8 mouse cellular contexts compared by ENCODE assay signal in the genomic region with DNA sequence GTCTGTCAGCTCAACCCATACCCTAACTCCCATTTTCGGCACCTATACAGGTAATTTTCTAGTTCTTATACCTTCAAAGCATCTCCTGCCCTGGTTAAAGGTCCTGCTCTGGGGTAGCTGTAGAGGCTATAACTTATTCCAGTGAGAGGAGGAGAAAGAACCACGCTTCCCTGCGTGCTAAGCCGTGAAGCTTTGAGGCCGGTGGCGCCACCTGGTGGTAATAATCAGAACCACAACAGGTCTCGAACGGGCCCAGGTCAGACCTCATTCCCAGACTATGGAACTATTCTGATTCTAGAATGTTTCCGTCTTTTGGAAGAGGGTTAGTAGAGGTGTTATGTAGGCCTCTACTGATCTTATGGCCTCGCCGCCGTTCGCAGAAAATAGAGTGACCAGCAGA. TPM values are rescaled to one million over a fixed set of nuclear protein-coding genes. Genes with fewer than 3 reads are reported as not detected.
DNase-seq lines count a peak whose midpoint lies in the region; ATAC-seq and TF ChIP-seq lines count a peak whose summit lies in the region.

No protein-coding gene starts in this region.

- WGBS in heart, embryonic 11.5 days (ENCODE audit: insufficient replicate concordance), result 22% methylated on average over 13 of the region's 13 CpGs
- WGBS in forebrain, embryonic 16.5 days, result 27% methylated on average over 13 of the region's 13 CpGs
- WGBS in hindbrain, postnatal 0 days, result 24% methylated on average over 13 of the region's 13 CpGs
- WGBS in stomach, embryonic 14.5 days, result 32% methylated on average over 13 of the region's 13 CpGs

- no peak overlapping the region for H3K9ac ChIP-seq in heart, embryonic 11.5 days (ENCODE audit: low read depth, low read length)
- H3K9ac ChIP-seq in forebrain, embryonic 16.5 days (replicated peaks; ENCODE audit: low read depth, low read length), result no peak overlapping the region
- no peak overlapping the region for H3K9ac ChIP-seq in hindbrain, postnatal 0 days (replicated peaks; ENCODE audit: low read length)
- no peak overlapping the region for H3K9ac ChIP-seq in stomach, embryonic 14.5 days (replicated peaks; ENCODE audit: low read depth, low read length)

- H3K27ac ChIP-seq in heart, embryonic 11.5 days (ENCODE audit: low read depth, low read length), result no peak overlapping the region
- no peak overlapping the region for H3K27ac ChIP-seq in forebrain, embryonic 16.5 days (ENCODE audit: low read length)
- H3K27ac ChIP-seq in hindbrain, postnatal 0 days, result no peak overlapping the region
- H3K27ac ChIP-seq in stomach, embryonic 14.5 days (ENCODE audit: low read length), result no peak overlapping the region

- intact Hi-C loops in left cerebral cortex, postnatal 36 days (cut with DNase I), result loop anchor here (1.0 kb wide), 1 partner anchor 92 kb away; no protein-coding TSS in a partner anchor

- ATAC-seq in heart, embryonic 11.5 days (replicated peaks; ENCODE audit: insufficient number of reproducible peaks, low FRiP score, low TSS enrichment), result no peak
- peak; percentile 18; the same call in 1 of the 2 replicates for ATAC-seq in forebrain, embryonic 16.5 days
- peak; percentile 69; the same call in 1 of the 2 replicates for ATAC-seq in hindbrain, postnatal 0 days
- ATAC-seq in stomach, embryonic 14.5 days (ENCODE audit: insufficient number of reproducible peaks, insufficient read depth, low FRiP score, low read depth), result peak; percentile 56; the same call in 1 of the 2 replicates

- H3K9me3 ChIP-seq in heart, embryonic 11.5 days (replicated peaks; ENCODE audit: control insufficient read depth, low read length), result no peaks in the 10 kb centered on the region
- no peaks in the 10 kb centered on the region for H3K9me3 ChIP-seq in forebrain, embryonic 16.5 days (ENCODE audit: control insufficient read depth, low read length)
- H3K9me3 ChIP-seq in hindbrain, postnatal 0 days (ENCODE audit: low read length), result no peaks in the 10 kb centered on the region
- no peaks in the 10 kb centered on the region for H3K9me3 ChIP-seq in stomach, embryonic 14.5 days (ENCODE audit: control insufficient read depth, low read depth, low read length)

- H3K36me3 ChIP-seq in heart, embryonic 11.5 days (ENCODE audit: control insufficient read depth, insufficient read depth, low read length), result no peaks in the 10 kb centered on the region
- no peaks in the 10 kb centered on the region for H3K36me3 ChIP-seq in forebrain, embryonic 16.5 days (ENCODE audit: control insufficient read depth, insufficient read depth)
- H3K36me3 ChIP-seq in hindbrain, postnatal 0 days (ENCODE audit: insufficient read depth, low read length), result no peaks in the 10 kb centered on the region
- H3K36me3 ChIP-seq in stomach, embryonic 14.5 days (ENCODE audit: control insufficient read depth, insufficient read depth, low read length), result no peaks in the 10 kb centered on the region

- no peak overlapping the region for H3K4me2 ChIP-seq in heart, embryonic 11.5 days
- no peak overlapping the region for H3K4me2 ChIP-seq in forebrain, embryonic 16.5 days (ENCODE audit: low read length)
- no peak overlapping the region for H3K4me2 ChIP-seq in hindbrain, postnatal 0 days (ENCODE audit: low read depth, low read length)
- no peak overlapping the region for H3K4me2 ChIP-seq in stomach, embryonic 14.5 days (replicated peaks; ENCODE audit: low read depth, low read length)

- H3K4me1 ChIP-seq in heart, embryonic 11.5 days (ENCODE audit: control insufficient read depth, insufficient read depth, low read length), result peaks cover 7% of the 10 kb centered on the region
- H3K4me1 ChIP-seq in forebrain, embryonic 16.5 days (replicated peaks; ENCODE audit: control insufficient read depth, insufficient read depth, low read length), result no peaks in the 10 kb centered on the region
- no peaks in the 10 kb centered on the region for H3K4me1 ChIP-seq in hindbrain, postnatal 0 days (ENCODE audit: insufficient read depth, low read length)
- peaks cover 6% of the 10 kb centered on the region; the same call in 1 of the 2 replicates for H3K4me1 ChIP-seq in stomach, embryonic 14.5 days (ENCODE audit: control insufficient read depth, insufficient read depth, low read length)

- peak; percentile 95 for DNase-seq in heart, adult 11 months
- peak; percentile 74 for DNase-seq in brain, adult 2 months (ENCODE audit: low read depth, low spot score)
- peak; percentile 86 for DNase-seq in hindbrain, postnatal 0 days (ENCODE audit: low spot score)
- peak; percentile 55 to 71 for DNase-seq in left cerebral cortex, postnatal 36 days (ENCODE audit: low spot score in 2 of 2)
- peak; percentile 52 for DNase-seq in naive thymus-derived CD4-positive, alpha-beta T cell, adult 2 months (ENCODE audit: low read depth)

- H3K27me3 ChIP-seq in heart, embryonic 11.5 days (ENCODE audit: control insufficient read depth, insufficient read depth, low read length), result no peaks in the 10 kb centered on the region
- no peaks in the 10 kb centered on the region for H3K27me3 ChIP-seq in forebrain, embryonic 16.5 days (replicated peaks; ENCODE audit: control insufficient read depth, insufficient read depth, low read length)
- H3K27me3 ChIP-seq in hindbrain, postnatal 0 days (ENCODE audit: insufficient read depth, low read length), result no peaks in the 10 kb centered on the region; the same call in 1 of the 2 replicates
- H3K27me3 ChIP-seq in stomach, embryonic 14.5 days (ENCODE audit: control insufficient read depth, insufficient read depth, low read length), result no peaks in the 10 kb centered on the region

- no peak overlapping the region for H3K4me3 ChIP-seq in heart, embryonic 11.5 days (ENCODE audit: low read depth, low read length)
- no peak overlapping the region for H3K4me3 ChIP-seq in forebrain, embryonic 16.5 days (replicated peaks; ENCODE audit: low read length)
- no peak overlapping the region for H3K4me3 ChIP-seq in hindbrain, postnatal 0 days (ENCODE audit: low read length)
- H3K4me3 ChIP-seq in stomach, embryonic 14.5 days (ENCODE audit: low read depth, low read length), result no peak overlapping the region

- peak; percentile 93 for TF ChIP-seq CTCF in hindbrain, postnatal 0 days (IDR thresholded peaks at IDR 0.05; ENCODE audit: low read depth)

RNA-seq across cellular contexts. Expression of gene Meox1, which starts 10.9 kb away (rescaled TPM):
- 13.2 and 14.5 TPM in 2 replicates for polyA plus RNA-seq in heart, embryonic 11.5 days (2014; fragmentation: Nextera tagmentation; extraction: Ambion mirVana)
- polyA plus RNA-seq in forebrain, embryonic 16.5 days (2015; fragmentation: Nextera tagmentation; extraction: Ambion mirVana), result 0.79 and 0.84 TPM in 2 replicates
- total RNA-seq in hindbrain, postnatal 0 days (2014; rRNA removed), result 1.8 and 2.0 TPM in 2 replicates
- 0.69 and 0.73 TPM in 2 replicates for polyA plus RNA-seq in hindbrain, postnatal 0 days (2015; fragmentation: Nextera tagmentation; extraction: Ambion mirVana)
- total RNA-seq in left cerebral cortex, postnatal 36 days (2021), result under 1 TPM; 0.34 to 0.49 TPM
- polyA plus RNA-seq in stomach, embryonic 14.5 days (2014; fragmentation: Nextera tagmentation; extraction: Ambion mirVana), result 5.2 and 5.6 TPM in 2 replicates
